Mouse (Mus musculus) splenic B cell, adult 2 months (primary cell): ENCODE data around the gene Vwa3b.
A peak's percentile ranks its signal among the peaks of the same experiment; 100 is the strongest.
"Not testable (repeated sequence)": the region's sequence is repeated elsewhere in the genome, so short reads cannot be mapped to it uniquely, and the experiment has no call there.

ENCODE experiments used
- DNase-seq: peaks from one replicate; pipeline ENCODE4 v3.0.0-alpha.2; 2011; ENCODE audit warnings: low read depth, low spot score
- H3K27me3 ChIP-seq: 2 replicates; pipeline ENCODE4 v1.6.1; 2012; ENCODE audit warnings: mild to moderate bottlenecking, low read length, moderate library complexity, mixed read lengths; ENCODE audit not compliant: control insufficient read depth, poor library complexity, insufficient read depth, severe bottlenecking
- H3K36me3 ChIP-seq: 2 replicates; pipeline ENCODE4 v1.6.1; 2012; ENCODE audit warnings: mild to moderate bottlenecking, low read length, moderate library complexity, mixed read lengths; ENCODE audit not compliant: control insufficient read depth, poor library complexity, insufficient read depth, severe bottlenecking

Vwa3b gene

GRCm38 (mm10) chr1:37000307-37000706, 26.1 kb upstream of the Vwa3b start:
- no peaks in the 10 kb centered on the region for H3K36me3 ChIP-seq
- DNase-seq, result peak; percentile 80
- no peaks in the 10 kb centered on the region for H3K27me3 ChIP-seq

DNA sequence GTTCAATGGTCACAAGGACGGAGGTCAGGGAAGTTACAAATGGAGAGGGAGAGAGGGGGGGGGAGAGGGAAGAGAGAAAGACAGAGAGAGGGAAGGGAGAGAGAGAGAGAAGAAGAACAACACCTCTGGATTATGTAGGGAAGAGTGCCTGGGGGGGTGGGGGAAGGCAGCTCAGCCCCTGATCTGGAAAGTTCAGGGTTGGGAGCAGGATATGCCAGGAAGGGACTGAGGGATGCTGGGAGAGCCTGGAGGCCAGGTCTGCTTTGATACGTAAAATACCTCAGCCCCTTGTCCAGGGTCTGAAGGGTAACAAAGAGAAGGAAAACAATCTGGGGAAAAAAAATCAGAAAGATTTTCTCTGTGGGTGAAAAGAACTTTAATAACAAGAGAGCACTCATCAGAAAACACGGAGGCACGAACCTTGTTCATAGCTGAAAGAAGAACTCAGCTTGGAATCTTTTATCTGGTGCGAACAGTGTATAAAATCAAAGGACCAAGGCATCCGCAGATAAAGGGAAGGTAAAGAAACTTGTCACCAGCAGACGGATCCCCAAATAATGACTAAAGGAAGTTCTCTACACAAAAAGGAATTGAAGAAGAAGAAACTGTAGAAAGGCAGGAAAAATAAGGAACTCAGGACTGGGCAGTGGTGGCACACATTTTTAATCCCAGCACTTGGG, 24.6 kb upstream of the Vwa3b start:
- Histone ChIP-seq H3K27me3 (no peaks in the 10 kb centered on the region), H3K36me3 (no peaks in the 10 kb centered on the region)
- DNase-seq, result no peak

DNA sequence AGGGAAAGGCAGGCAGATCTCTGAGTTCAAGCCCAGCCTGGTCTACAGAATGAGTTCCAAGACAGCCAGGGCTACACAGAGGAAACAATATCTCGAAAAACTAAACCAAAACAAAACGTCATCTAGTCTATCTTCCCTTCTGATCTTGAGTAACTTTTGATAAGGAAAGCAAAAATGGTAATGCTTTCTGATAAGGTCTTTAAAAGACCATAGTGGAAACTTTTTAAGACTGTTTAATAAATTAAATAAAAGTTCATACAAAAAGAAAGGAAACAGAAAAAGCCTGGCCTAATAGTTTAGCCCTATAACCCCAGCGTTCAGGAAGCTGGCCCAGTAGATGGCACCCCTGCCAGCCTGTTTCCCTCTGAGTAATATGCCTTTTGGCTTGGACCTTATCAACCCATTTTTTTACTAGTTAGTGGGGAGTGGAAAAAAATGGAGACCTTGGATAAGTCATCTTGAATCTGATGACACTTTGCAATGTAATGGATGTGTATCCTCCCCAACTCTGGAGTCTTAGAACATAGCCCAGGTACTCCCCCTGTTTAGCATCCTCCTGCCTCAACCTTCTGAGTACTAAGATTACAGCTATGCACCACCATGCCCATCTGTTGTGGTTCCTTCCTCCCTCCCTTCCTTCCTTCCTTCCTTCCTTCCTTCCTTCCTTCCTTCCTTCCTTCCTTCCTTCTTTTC, 23.9 kb upstream of the Vwa3b start:
- peak; percentile 5 for DNase-seq

DNA sequence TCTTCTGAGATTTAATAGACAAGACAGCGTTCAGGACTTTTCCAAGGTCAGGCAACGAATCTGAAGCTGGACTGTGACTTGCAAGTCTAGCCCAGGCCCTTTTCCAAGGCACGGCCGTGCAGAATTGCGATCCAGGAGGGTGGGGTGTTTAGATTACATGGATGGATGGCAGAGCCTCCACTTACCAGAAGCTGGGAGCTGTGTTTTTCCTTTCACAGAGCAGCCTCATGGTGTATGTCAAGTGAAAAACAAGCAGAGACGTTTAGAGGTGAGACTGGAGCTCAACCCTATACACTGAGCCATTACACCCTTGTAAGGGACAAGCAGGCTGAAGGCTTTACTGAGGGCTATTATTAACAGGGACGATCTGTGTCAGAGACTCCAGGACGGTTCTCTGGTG, 21.9 kb upstream of the Vwa3b start:
- no peak for DNase-seq
- Histone ChIP-seq H3K36me3 (no peaks in the 10 kb centered on the region), H3K27me3 (no peaks in the 10 kb centered on the region)

More for the DNA sequence above, 23.9 kb upstream of the Vwa3b start:
- Histone ChIP-seq H3K36me3 (no peaks in the 10 kb centered on the region), H3K27me3 (no peaks in the 10 kb centered on the region)

GRCm38 (mm10) chr1:37005036-37005435, 21.4 kb upstream of the Vwa3b start:
- H3K27me3 ChIP-seq, result no peaks in the 10 kb centered on the region
- DNase-seq, result no peak
- no peaks in the 10 kb centered on the region for H3K36me3 ChIP-seq

DNA sequence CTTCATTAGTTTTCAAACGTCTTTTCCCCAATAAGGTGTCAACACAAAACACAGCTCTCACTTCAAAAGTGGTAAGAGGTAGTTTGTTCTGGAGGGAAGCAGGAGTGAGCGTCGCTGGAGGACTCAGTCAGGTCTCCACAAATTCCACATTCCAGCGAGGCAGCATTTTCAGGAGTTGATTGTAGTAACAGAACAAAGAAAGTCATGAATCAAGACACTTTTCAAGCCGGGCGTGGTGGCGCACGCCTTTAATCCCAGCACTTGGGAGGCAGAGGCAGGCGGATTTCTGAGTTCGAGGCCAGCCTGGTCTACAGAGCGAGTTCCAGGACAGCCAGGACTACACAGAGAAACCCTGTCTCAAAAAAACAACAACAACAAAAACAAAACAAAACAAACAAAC, 19.9 kb upstream of the Vwa3b start:
- H3K27me3 ChIP-seq, H3K36me3 ChIP-seq, DNase-seq: not testable (repeated sequence)

DNA sequence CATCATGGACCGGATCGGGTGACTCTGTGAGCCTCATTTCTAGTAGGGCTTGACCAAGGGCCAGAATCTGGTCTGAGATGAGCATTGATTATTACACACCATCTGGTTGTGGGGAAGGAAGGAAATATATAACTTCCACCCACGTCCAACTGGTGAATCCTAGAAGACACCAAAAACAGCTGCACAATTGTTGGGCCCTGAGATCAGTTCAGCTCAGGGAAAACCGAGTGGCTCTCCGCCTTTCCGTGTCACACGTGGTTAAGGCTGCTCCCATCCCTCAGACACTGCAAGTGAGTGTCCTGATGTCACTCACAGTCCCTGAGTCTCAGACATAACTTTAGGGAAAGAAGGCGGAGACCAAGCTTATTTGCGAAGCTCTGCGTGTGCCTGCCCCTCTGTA, 16.5 kb upstream of the Vwa3b start:
- no peak for DNase-seq
- Histone ChIP-seq H3K27me3 (no peaks in the 10 kb centered on the region), H3K36me3 (no peaks in the 10 kb centered on the region)

GRCm38 (mm10) chr1:37011626-37012209, 14.7 kb upstream of the Vwa3b start:
- H3K27me3 ChIP-seq, result no peaks in the 10 kb centered on the region
- DNase-seq, result no peak
- H3K36me3 ChIP-seq, result no peaks in the 10 kb centered on the region

DNA sequence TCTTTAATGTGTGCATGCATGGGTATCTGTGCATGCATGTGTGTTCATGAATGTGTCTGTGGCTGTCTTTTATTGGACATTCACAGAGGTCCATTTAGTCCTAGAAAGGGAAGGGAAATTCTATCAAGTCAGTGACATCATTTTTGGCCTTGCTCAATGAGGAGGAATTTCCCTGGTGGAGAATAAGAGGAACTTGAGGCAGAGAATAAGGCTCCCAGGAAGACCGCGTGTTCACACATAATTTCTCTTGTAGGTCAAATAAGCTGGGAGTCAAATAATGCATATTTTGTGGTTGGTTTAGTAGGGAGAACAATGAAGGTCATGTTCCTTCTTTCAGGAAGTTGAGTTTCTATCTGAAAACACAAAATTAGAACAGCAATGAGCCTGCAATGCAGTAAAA, 13.4 kb upstream of the Vwa3b start:
- H3K27me3 ChIP-seq, result no peaks in the 10 kb centered on the region
- no peak for DNase-seq
- no peaks in the 10 kb centered on the region for H3K36me3 ChIP-seq

DNA sequence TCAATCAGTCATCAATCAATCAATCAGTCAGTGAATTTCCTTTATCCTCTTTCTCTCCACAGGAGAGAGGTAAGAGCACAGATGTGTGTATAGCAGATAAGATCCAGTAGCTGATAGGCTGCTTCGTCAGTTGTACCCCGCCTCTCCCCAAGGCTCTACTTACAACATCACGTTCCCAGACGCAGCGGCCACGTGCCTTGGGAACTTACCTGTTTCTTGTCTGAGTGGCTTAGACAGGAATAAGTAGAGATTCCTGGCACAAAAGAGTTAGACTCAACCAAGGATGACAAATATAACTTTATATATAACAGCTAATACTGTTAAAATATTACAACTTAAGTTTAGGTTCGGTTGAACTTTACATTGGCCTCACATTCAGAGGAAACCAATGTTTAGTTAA, 12.7 kb upstream of the Vwa3b start:
- H3K27me3 ChIP-seq, result no peaks in the 10 kb centered on the region
- no peaks in the 10 kb centered on the region for H3K36me3 ChIP-seq
- no peak for DNase-seq

DNA sequence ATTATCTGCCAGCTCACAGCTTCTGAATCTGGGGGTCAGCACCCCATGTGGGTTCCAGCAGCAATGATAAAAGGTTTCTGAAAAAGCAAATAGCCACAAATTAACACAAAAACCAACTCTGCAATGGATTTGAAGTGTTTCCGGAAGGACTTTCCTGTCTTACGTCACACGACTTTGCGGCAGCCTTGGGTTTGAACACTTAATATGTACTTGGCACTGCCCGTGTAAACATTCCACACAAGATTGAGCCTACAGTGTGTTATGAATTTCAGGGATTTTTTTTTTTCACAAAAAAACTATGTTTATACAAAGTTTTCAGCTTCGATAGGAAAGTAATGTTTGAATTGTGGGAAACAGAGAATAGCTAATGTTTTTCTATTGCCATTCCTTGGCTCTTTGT, 7.4 kb upstream of the Vwa3b start:
- Histone ChIP-seq H3K36me3 (no peaks in the 10 kb centered on the region), H3K27me3 (no peaks in the 10 kb centered on the region)
- DNase-seq, result no peak

- DNase-seq, result no peak
- no peaks in the 10 kb centered on the region for H3K27me3 ChIP-seq
- no peaks in the 10 kb centered on the region for H3K36me3 ChIP-seq
Measured at GRCm38 (mm10) chr1:37022704-37023103, 3.7 kb upstream of the Vwa3b start.

GRCm38 (mm10) chr1:37024736-37025135, 1.7 kb upstream of the Vwa3b start:
- no peaks in the 10 kb centered on the region for H3K27me3 ChIP-seq
- no peak for DNase-seq
- H3K36me3 ChIP-seq, result no peaks in the 10 kb centered on the region

- DNase-seq, result no peak
- H3K27me3 ChIP-seq, result no peaks in the 10 kb centered on the region
- no peaks in the 10 kb centered on the region for H3K36me3 ChIP-seq
Measured at GRCm38 (mm10) chr1:37025376-37025775, 1.0 kb upstream of the Vwa3b start.

GRCm38 (mm10) chr1:37026866-37027265, 470 bp downstream of the Vwa3b start:
- no peaks in the 10 kb centered on the region for H3K36me3 ChIP-seq
- H3K27me3 ChIP-seq, result no peaks in the 10 kb centered on the region
- DNase-seq, result no peak
